Mouse (Mus musculus) cortical plate, adult 2 months (tissue): Measurements from ENCODE around the gene Olfr317.
"Not testable (repeated sequence)": the region's sequence is repeated elsewhere in the genome, so short reads cannot be mapped to it uniquely, and the experiment has no call there.

Experiments used
- CTCF ChIP-seq: fragments of 200-500 bp; IDR thresholded peaks from 2 replicates; pipeline ENCODE4 v1.5.1; 2011; ENCODE audit warnings: mild to moderate bottlenecking, control low read depth, low read length; ENCODE audit not compliant: insufficient read depth; ENCODE audit errors: extremely low read depth
- POLR2A ChIP-seq: fragments of 200-500 bp; IDR thresholded peaks from 2 replicates; pipeline ENCODE4 v1.6.1; 2011; ENCODE audit warnings: mild to moderate bottlenecking, low read length, control low read depth; ENCODE audit not compliant: insufficient read depth; ENCODE audit errors: extremely low read depth

DNA sequence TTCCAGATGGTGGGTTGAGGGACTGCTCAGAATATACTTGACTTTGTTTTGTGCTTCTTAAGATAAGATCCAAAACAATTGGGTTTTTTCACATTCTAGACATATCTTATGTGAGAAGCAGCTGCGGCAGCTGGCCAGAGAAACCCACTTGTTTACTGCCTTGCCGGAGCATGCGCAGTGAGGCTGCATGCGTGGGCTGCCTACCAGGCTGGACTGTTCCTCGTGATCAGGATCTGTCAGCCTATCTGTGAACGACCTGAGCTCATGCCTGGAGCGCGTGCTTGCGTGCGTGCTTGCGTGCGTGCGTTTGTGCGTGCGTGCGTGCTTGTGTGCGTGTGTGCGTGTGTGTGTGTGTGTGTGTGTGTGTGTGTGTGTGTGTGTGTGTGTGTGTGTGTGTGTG, 12.1 kb upstream of the Olfr317 start:
- not testable (repeated sequence) for TF ChIP-seq CTCF, POLR2A
